Mouse (Mus musculus) hindlimb bud, embryonic 11.5 days (tissue): ENCODE results near the gene Gm42957.
"Not testable (repeated sequence)": the region's sequence is repeated elsewhere in the genome, so short reads cannot be mapped to it uniquely, and the experiment has no call there.

Source experiments
- DNase-seq: peaks from one replicate; pipeline ENCODE4 v3.0.0-alpha.2; 2012; ENCODE audit warnings: low read depth, low spot score; ENCODE audit errors: extremely low spot score

Gene Gm42957

DNA sequence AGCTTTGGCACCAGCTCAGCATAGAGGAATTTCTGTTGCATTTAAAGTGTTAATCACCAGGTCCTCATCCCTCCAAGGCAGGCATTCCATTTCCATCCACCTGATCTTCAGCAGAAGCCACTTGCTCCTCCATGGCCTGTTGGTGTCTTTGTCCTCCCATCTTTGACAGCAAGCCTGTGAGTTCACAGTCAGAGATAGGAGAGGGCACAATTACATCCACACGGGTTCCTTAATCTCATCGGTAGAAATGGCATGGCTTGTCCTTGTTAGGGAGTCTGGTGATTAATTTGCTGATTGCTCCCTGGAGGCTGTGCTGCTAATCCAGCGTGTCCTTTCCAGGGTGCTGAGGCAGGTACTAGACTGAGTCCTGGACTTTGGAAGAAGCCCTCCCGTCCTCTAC, 38.2 kb downstream of the Gm42957 start:
- no peak for DNase-seq

DNA sequence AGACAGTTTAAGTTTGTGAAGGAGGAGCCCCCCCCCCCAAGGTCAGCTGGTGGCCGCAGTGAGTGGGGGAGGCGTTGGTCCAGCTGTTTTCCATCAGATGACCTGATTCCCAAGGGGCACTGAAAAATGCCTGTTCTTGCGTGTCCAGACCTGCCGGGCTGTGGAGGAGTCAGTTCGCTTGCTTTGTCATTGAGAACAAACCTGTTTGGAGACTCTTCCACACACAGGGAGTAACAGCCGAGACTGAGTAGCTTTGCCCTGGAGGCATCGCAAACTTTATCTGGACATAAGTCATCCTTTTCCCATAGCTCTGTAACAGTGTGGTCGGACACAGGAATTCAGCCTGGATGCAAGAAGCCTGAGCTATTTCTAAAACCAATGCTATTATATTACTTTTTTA, 39.2 kb downstream of the Gm42957 start:
- DNase-seq, result no peak

DNA sequence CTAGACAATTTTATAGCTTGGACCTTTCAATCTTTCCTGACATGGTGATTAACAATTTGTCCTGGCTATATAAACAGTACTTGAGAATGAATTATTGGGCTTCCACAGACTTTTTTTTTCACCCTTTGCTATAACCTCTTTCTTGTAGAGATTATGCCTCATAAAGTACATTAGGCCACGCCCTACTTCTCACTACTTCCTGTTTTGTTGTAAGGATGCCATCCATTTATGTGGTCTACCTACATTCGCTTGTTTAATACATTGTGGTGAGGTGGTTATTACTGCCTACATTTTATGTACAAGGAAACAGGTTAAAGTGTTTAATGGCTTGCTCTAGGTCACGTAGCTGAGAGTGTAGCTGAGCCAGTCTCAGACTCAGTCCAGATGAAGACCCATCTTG, 39.9 kb downstream of the Gm42957 start:
- DNase-seq, result no peak

DNA sequence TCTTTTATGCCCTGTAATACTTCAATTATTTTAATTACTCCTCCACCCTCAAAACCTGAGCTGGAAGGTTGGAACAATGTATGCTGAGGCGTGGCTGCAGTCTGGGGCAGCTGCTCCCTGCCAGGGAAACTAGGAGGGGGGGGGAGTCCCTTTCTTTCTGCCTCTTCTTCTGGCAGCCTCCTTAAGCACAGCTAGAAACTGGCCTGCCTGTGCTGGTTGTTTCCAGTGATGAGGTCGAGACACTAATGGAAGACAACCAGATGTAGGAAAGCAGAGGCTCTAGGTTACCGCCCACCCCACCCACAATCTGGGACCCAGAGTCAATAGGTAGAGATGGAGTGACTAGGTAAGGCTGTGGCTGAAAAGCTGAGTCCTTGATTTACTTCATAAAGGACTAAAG, 40.4 kb downstream of the Gm42957 start:
- no peak for DNase-seq

DNA sequence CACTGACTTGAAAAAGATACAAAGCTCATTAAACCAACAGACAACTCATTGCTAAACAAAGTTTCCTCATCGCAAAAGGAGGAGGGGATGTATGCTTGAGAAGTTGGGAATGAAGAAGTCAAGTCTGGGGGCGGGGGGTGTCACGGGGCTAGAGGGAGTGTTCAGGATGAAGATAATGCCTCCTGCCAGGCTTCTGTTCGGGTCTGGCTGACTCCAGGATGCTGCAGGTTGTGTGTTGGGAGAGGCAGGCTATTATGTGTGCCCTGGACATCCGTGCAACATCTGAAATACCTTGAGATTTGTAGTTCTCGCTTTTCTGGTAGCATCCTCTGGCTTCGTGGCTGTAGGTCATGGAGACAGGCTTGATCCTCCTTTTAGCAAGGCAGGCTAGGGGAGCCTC, 43.2 kb downstream of the Gm42957 start:
- DNase-seq, result no peak

DNA sequence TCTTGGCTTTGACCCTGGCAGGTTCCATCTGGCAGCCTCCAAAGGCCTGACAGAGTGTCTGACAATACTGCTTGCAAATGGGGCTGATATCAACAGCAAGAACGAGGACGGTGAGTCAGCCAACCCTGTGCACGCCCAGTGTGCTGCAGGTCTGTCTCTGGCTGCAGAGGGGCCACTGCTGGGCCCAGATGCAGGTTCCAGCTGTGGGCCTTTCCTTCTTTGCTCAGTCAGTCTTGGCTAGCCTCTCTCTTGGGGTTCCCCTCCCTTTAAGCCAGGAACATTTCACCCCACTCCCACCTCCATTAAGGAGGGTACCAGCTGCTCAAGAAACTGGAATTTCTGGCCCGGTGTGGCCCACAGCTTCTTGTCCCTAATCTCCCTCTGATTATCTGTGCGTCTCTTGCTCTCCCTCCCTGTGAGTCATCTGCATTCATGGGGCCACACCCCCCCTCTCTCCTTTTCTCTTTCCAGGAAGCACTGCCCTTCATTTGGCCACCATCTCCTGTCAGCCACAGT, 43.9 kb downstream of the Gm42957 start:
- DNase-seq, result no peak

DNA sequence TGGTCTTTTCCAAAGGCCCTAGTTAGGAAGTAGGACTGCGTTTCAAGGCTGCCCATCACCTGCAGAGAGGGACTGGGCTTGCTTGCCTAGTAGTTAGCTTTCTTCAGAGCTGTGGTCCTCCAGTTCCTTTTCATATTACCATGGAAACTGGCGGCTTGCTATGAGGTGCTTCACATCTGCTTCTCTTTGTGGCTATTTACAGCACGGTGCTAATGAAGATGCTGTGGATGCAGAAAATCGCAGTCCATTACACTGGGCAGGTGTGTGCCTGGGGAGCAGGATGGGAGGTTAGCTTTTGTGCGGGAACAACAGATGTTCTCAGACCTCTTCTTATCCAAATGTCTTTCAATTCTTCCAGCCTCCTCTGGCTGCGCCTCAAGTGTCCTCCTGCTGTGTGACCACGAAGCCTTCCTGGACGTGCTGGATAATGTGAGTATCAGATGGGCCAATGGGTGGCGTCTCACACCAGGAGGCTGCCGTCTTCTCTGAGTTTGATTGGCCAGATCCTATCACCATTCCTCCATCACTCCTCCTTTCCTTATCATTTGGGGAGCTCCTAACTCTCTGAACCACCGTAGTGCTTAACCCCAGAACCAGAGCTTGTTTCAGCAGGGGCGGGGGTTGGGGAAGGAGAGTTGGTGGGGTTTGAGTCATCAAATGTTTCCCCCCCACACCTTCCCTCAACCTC, 45.1 kb downstream of the Gm42957 start:
- DNase-seq, result no peak

DNA sequence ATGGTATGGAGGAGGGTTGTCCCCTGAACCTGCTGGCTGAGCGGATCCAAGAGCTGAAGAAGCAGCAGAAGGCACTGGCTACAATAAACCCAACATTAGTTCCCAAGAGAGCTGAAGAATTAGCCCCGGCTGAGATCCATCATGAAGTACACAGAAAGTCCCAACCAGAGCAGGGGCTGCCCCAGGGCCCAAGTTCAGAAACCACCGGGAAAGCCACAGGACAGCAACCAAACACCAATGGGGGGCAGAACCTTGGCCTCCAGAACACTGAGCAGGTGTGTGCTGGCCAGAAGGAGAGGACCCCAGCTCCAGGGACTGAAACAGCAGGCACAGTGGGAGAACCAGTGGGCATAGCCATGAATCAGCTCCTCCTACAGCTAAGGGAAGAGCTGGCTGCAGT, 48.2 kb downstream of the Gm42957 start:
- DNase-seq, result no peak

DNA sequence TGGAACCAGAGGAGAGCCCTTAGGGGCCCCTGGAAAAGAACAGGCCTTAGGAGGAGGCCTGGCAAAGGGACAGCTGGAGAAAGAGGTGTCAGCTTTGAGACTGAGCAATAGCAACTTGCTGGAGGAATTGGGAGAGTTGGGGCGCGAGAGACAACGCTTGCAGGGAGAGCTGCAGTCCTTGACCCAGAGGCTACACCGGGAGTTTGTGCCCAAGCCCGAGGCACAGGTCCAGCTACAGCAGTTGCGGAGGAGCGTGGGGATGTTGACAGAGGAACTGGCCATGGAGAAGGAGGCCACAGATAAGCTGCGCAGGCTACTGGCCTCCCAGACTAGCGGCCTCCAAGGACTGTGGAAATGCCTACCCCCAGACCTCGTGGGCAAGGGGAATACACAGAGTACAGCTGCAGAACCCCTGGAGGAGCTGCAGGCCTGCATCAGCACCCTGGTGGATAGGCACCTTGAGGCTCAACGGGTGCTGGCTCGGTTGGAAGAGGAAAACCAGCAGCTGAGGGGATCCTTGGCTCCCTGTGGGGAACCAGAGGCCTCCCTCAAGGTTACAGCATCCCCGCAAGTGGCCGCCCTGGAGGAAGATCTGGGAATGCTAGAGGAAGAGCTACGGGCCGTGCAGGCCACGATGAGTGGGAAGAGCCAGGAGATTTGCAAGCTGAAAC, 49.0 kb downstream of the Gm42957 start:
- no peak for DNase-seq

DNA sequence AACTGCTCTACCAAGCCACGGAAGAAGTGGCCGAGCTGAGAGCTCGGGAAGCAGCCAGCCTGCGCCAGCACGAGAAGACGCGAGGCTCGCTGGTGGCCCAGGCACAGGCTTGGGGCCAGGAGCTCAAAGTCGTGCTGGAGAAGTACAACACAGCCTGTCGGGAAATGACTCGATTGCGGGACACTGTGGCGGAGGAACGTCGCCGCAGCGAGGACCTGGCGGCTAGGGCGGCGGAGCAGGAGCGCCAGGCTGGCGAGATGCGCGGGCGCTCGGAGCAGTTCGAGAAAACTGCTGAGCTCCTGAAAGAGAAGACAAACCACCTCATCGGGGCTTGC, 49.5 kb downstream of the Gm42957 start:
- no peak for DNase-seq

DNA sequence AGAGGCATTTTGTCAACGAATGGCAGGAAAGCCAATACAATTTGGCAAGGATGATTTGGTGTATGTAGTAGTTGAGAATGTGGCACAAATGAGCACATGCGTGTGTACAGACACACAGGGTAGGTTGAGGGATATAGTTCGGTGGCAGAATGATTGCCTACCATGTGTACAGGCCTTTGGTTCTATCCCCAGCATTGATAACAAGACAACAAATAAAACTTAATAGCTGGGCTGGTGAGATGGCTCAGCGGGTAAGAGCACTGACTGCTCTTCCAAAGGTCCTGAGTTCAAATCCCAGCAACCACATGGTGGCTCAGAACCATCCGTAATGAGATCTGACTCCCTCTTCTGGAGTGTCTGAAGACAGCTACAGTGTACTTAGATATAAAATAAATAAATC, 50.8 kb downstream of the Gm42957 start:
- not testable (repeated sequence) for DNase-seq

DNA sequence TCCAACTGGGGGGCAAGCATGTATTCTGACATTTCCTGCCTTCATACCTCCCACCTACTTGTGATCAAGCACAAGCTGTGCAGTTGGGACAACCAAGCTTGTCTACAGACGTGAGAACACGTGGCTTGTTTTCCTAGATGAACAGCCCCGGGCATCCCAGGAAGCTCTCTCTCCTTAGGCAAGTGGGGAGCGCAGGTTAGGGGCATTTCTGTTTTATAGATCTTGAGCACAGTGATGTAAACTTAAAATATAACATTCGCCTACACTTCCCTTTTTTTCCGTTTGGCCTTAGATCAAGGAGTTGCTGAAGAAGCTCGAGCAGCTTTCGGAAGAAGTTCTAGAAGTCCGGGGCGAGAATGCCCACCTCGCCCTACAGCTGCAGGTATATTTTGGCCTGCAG, 53.6 kb downstream of the Gm42957 start:
- DNase-seq, result no peak

DNA sequence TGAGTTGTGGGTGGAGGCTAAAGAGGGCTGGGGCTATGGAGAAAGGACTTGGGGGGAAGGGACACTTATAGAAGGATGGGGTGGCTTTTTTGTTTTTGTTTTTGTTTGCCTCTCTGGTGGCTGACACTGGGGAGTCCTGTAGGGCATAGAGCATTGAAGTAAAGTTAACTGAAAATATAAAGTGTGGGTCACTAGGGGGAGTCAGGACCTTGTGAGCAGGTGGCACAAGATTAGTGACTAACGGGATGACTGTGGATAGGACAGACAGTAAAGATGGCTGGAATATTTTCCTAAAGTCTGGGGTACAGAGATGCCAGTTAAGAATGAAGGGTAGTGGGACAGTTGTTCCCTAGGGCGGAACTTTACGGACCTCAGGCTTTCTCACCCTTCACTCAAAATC, 55.0 kb downstream of the Gm42957 start:
- DNase-seq, result no peak

DNA sequence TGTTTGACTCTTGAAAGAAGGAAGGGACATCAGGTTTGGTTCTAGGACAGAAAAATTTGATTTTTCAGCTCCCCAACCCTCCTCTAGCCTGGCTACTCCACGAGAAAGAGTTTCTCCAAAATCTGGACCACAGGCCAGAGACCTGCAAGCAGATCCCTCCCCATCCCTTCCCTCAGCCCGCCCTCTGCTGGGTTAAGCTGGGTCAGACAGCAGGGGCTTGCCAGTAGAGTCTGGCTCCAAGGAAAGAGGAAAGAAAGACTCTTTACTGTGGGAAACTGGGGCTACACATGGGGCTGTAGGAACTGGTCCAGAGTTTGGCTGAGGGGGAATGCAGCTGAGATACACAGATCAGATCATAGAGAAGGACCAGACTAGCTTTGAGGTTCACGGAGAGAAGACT, 57.2 kb downstream of the Gm42957 start:
- no peak for DNase-seq

DNA sequence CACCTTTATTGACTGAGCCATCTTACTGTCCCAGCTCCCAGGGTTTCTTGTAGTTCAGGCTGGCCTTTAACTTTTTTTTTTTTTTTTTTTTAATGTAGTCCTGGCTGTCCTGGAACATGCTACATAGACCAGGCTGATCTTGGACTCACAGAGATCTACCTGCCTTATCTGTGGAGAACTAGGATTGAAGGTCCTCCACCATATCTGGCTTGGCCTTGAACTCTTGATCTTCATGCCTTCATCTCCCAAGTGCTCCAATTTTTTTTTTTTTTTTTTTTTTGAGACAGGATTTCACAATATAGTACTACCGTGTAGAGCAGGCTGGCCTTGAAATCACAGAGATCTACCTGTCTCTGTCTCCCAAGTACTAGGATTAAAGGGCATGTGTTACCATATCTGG, 58.3 kb downstream of the Gm42957 start:
- DNase-seq, result no peak

DNA sequence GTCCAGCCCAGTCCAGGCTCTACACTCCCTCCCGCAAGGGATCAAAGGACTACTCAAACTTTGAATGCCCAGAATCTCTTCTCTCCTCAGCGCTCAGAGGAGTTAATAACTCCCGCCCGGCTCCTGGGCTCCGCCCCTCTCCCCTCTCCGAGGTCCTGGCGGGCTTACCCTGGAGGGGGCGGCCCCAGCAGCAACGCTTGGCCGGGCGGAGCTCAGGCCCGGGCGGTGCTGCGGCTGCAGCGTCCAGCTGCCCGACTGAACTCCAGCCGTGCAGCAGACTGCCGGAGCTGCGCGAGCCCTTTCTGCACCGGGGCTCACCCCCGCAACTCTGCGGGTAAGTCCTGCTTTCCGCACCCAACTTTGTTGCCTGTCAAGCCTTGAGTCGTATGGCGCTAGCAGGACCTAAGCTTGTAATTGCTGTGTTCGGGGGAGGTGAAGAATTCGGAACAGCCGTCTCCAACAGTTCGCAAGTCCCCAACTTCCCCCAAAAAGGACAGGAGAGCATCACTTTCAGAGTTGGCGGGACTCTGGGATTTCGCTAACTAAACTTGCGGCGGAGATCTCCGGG, 61.0 kb downstream of the Gm42957 start, which contains the start of gene Pias3:
TSS of gene Pias3 (plus strand) at position 187 of the 568 bp plus-strand sequence.
- DNase-seq, result no peak

DNA sequence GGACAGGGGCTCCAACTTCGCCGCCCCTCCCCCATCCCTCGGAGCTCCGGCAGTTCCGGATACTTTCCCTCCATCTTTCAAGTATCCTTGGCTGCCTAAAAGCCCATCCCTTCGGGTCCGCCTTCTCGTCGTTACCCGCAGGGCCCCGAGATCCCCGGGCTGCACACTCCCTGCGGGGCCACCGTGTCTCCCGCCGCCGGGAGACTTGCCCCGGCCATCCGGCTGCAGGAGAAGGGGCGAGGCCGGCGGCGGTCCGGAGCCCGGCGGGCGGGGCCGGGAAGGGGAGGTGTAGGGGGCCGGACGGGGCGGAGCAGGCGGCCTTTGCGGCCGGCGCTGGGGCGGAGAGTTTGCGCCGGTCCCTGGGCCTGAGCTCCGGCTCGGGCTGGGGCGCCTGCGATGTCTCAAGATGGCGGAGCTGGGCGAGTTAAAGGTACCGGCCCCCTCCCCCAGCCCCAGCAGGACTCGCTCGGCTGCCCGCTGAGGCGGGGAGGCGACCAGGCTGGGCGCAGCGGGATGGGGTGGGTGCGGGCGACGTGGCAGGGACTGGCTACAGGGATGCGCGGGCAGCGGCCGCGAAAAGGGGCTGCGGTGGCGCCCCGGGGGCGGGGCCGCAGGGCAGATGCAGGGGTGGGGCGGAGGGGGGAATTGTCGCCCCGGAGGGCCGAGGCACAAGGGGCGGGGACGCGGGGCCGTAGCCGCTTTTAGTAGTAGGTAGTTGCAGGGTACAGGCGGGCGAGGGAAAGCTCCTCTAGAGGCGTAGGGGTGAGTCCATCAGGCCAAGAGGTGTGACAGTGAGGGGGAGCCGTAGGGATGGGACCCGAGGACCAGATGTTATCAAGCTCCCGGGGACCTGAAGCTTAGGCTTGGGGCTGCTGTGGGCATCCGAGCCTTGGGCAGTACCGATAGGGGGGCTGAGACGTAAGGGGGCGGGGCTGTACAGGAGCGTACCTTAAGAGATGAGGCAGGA, 61.8 kb downstream of the Gm42957 start:
- no peak for DNase-seq

DNA sequence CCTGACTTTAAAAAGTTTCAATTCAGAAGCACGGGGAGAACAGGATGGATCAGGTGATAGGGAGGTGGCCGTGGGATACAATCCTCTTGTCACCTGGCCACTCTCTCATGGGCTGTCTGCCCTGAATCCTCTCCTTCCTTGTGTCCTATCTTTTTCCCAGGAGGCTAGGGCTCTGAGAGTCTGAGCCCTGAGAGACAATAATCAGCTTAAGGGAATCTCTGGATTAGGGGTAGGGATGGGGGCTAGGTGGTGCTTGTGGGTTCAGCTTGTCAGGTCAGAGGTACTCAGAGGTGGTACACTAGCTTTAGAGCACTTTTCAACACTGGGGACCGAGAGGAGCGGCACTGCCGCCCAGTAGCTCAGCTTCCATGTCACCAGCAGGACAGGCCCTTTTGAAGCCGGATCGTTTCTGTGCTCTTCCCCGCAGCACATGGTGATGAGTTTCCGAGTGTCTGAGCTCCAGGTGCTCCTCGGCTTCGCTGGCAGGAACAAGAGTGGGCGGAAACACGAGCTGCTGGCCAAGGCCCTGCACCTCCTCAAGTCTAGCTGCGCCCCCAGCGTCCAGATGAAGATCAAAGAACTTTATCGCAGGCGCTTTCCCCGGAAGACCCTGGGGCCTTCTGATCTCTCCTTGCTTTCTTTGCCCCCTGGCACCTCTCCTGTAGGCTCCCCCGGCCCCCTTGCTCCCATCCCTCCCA, 63.9 kb downstream of the Gm42957 start:
- no peak for DNase-seq

DNA sequence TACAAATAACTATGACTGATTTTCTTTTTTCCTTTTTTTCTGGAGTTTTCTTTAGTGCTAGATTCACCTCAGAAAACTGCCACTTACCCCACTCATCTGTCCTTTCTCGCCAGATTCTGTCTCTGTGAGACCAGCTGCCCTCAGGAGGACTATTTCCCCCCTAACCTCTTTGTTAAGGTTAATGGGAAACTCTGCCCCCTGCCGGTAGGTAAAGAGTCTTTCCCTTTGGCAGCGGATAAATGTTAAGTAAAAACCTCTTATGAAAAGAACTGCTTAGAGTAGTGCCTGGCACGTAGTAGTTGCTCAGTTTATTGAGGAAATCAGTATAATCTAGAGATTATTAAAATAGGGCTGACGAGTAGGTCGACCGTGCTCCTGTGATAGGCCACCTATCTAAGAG, 65.1 kb downstream of the Gm42957 start:
- no peak for DNase-seq

DNA sequence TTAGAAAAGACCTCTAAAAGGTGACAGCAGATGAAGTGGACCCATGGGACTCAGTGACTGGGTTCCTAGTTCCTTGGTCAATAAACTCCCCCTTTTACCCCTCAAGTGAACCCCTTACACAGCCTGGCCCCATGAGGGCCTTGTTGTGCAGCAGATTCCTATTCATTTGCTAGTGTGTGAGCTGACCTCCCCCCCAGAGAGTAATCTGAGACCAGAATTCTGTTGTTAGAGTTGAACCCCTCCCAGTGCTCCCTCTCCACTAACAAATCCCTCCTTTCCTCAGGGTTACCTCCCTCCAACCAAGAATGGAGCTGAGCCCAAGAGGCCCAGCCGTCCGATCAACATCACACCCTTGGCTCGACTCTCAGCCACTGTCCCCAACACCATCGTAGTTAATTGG, 65.7 kb downstream of the Gm42957 start:
- no peak for DNase-seq
